Mouse (Mus musculus): Measurements from ENCODE around the gene Ampd1.

GRCm38 (mm10) chr3:103139047-103139446 lies 65.2 kb downstream of the Ampd1 start:
- TF ChIP-seq GABPA (IDR thresholded peaks at IDR 0.05; ENCODE audit: low read depth, low read length) (no peak), CTCF (IDR thresholded peaks at IDR 0.05 in 2 of 3, conservative IDR thresholded peaks at IDR 0.05 in 1 of 3; ENCODE audit: control insufficient read depth in 1 of 3, insufficient read depth in 1 of 3, low read depth in 2 of 3, low read length in 3 of 3, poor library complexity in 1 of 3, severe bottlenecking in 1 of 3) (no peak), HCFC1 (IDR thresholded peaks at IDR 0.05; ENCODE audit: low read depth, low read length) (no peak), MAX (IDR thresholded peaks at IDR 0.05; ENCODE audit: low read length) (no peak), ZNF384 (IDR thresholded peaks at IDR 0.05; ENCODE audit: low read depth, low read length) (no peak), POLR2A (IDR thresholded peaks at IDR 0.05; ENCODE audit: control insufficient read depth in 1 of 2, insufficient read depth in 1 of 2, low read depth in 1 of 2, low read length in 2 of 2, poor library complexity in 1 of 2) (no peak), EP300 (IDR thresholded peaks at IDR 0.05; ENCODE audit: low read depth in 1 of 2, low read length in 2 of 2) (no peak), USF2 (IDR thresholded peaks at IDR 0.05; ENCODE audit: borderline replicate concordance in 1 of 2, insufficient read depth in 1 of 2, low read depth in 1 of 2, low read length in 2 of 2) (no peak), CHD2 (IDR thresholded peaks at IDR 0.05; ENCODE audit: low read length) (no peak), ZKSCAN1 (IDR thresholded peaks at IDR 0.05; ENCODE audit: low read depth, low read length) (no peak), SIN3A (IDR thresholded peaks at IDR 0.05; ENCODE audit: low read length) (no peak), ETS1 (IDR thresholded peaks at IDR 0.05; ENCODE audit: low read depth, low read length) (0 out of 2 replicates have a peak, but pooled peaks have one; percentile 23)
